ENCODE assay signal across 11 mouse cellular contexts in the genomic region with DNA sequence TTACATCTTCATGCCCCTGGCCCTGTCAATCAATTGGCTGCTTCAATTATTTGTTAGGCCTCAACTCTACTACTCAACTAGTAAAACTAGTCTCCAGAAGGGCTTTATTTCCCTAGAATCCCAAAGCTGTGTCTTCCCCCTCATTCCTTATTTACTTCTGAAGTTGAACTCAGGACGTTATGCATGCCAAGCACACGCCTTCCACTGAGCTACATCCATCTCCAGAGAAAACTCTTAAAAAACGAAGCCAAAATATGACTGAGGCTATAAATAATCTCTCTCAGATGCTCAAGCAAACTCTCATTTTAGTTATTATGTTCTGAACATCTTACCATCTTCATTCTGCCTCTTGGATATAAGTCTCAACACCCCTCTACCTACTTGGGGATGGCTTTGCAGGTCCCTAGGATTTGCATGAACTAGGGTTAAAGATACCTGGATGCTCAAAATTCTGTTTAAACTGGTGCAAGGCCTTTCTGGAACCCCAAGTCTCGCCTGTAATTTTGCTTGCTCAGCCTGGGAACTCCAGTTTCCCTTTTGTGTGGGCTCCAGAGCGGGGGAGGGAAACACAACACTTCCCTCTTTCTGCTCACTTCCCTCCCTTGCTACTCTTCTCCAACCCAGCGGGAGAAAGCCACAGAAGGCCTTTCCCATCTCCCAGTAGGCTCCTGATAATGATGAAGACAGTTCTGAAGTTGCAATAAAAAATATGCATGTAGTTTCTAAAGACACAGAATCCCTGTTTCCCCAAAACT. TPM values are rescaled to one million over a fixed set of nuclear protein-coding genes. Genes with fewer than 3 reads are reported as not detected.
A peak's percentile ranks its signal among the peaks of the same experiment; 100 is the strongest.
DNase-seq lines count a peak whose midpoint lies in the region; ATAC-seq and TF ChIP-seq lines count a peak whose summit lies in the region.
"Had no signal": no experiment of that assay in that cellular context is flagged by ENCODE, and none has a peak within 500 bp of the region (broad histone marks: within the 10 kb centered on the region; RNA-seq: fewer than 3 reads in every experiment).

No protein-coding gene starts in this region.

- H3K9me3 ChIP-seq in liver, embryonic 13.5 days (replicated peaks), result no peaks in the 10 kb centered on the region

- TF ChIP-seq POLR2A in brain, embryonic 14.5 days (IDR thresholded peaks at IDR 0.05; ENCODE audit: borderline replicate concordance, extremely low read depth, insufficient read depth, insufficient read length, poor library complexity, severe bottlenecking), result no peak

- no peaks in the 10 kb centered on the region for H3K36me3 ChIP-seq in liver, embryonic 13.5 days

- H3K4me1 ChIP-seq in liver, embryonic 13.5 days (replicated peaks), result peaks cover 7% of the 10 kb centered on the region; the same call in 1 of the 2 replicates

- H3K27me3 ChIP-seq in liver, embryonic 13.5 days, result no peaks in the 10 kb centered on the region

- no peak for ATAC-seq in liver, embryonic 13.5 days (ENCODE audit: low read depth)
- ATAC-seq: forebrain, embryonic 14.5 days had no signal

- intact Hi-C loops in heart, postnatal 25 days (cut with DNase I), result no loop called here

- no peak for TF ChIP-seq CTCF in brain, embryonic 14.5 days (IDR thresholded peaks at IDR 0.05; ENCODE audit: borderline replicate concordance, extremely low read depth, insufficient read depth, insufficient read length)

- DNase-seq in heart, adult 11 months, result peak; percentile 96
- no peak for DNase-seq in heart, postnatal 25 days (ENCODE audit: low spot score)
- DNase-seq in liver, embryonic 13.5 days, result no peak
- DNase-seq in liver (no peak), adipocyte (ENCODE audit: low spot score) (no peak)
- peak; percentile 18 for DNase-seq in brain, embryonic 14.5 days (ENCODE audit: low read depth)
- DNase-seq in lung, postnatal 36 days, result peak; percentile 47
- DNase-seq in kidney, postnatal 25 days, result no peak
- DNase-seq: cerebellum, postnatal 10 days had no signal

- H3K4me2 ChIP-seq in liver, embryonic 13.5 days, result no peak overlapping the region
- H3K4me2 ChIP-seq: hindbrain, embryonic 14.5 days had no signal

- no peak overlapping the region for H3K9ac ChIP-seq in liver, embryonic 13.5 days
- H3K9ac ChIP-seq: hindbrain, embryonic 14.5 days had no signal

- H3K4me3 ChIP-seq in liver, embryonic 13.5 days (replicated peaks), result no peak overlapping the region

- 0 out of 2 replicates have a peak overlapping the region, but pooled peaks have one; percentile 2 for H3K27ac ChIP-seq in liver, embryonic 13.5 days
- H3K27ac ChIP-seq: hindbrain, embryonic 14.5 days had no signal

- WGBS in liver, embryonic 13.5 days (ENCODE audit: insufficient replicate concordance), result 43% methylated on average over 6 of the region's 6 CpGs

RNA-seq across cellular contexts. Expression of gene Capza2, which starts 7.2 kb away (rescaled TPM):
- total RNA-seq in heart, postnatal 25 days (2021), result 100 to 1,000 TPM; 141 to 158 TPM
- polyA plus RNA-seq in liver, embryonic 13.5 days (2015; fragmentation: Nextera tagmentation; extraction: Ambion mirVana), result 97.5 and 121 TPM in 2 replicates
- 96.1 and 100 TPM in 2 replicates for polyA plus RNA-seq in brain, embryonic 14.5 days (2012; rRNA removed)

Comparison
In these comparisons a context has a peak if more than half of its experiments do, and no peak if none do; other contexts are left out.
1. DNase-seq: peak in heart, adult 11 months (single experiment), brain, embryonic 14.5 days (single experiment) and lung, postnatal 36 days (single experiment); none in heart, postnatal 25 days (single experiment), liver, embryonic 13.5 days (single experiment), liver (single experiment), adipocyte (single experiment) and kidney, postnatal 25 days (0 of 2).